Mouse (Mus musculus): ENCODE measurements around the gene Agbl5.

Agbl5 gene

GRCm38 (mm10) chr5:30887858-30888336 is 597 bp upstream of the Agbl5 start:
- DNase-seq (ENCODE audit: low spot score), result peak; percentile 92

GRCm38 (mm10) chr5:30889088-30889754 is 727 bp downstream of the Agbl5 start:
- no peak for DNase-seq (ENCODE audit: low spot score)

GRCm38 (mm10) chr5:30890375-30890774 is 1.9 kb downstream of the Agbl5 start:
- no peak for DNase-seq (ENCODE audit: low spot score)

GRCm38 (mm10) chr5:30901860-30902259 is 13.4 kb downstream of the Agbl5 start:
- DNase-seq (ENCODE audit: low spot score), result no peak

GRCm38 (mm10) chr5:30907413-30908059 is 19.0 kb downstream of the Agbl5 start, which contains the start of gene Ost4:
Gene Ost4, minus strand, starts transcription at chr5:30907788.
- DNase-seq (ENCODE audit: low spot score), result peak; percentile 87

- no peak for DNase-seq (ENCODE audit: low spot score)
Observed at GRCm38 (mm10) chr5:30908426-30909299, 20.2 kb downstream of the Agbl5 start.

- DNase-seq (ENCODE audit: low spot score), result no peak
Observed at GRCm38 (mm10) chr5:30909300-30909659, 20.8 kb downstream of the Agbl5 start.

- DNase-seq (ENCODE audit: low spot score), result no peak
Observed at GRCm38 (mm10) chr5:30909863-30910262, 21.4 kb downstream of the Agbl5 start.

GRCm38 (mm10) chr5:30910481-30910880 is 22.0 kb downstream of the Agbl5 start:
- no peak for DNase-seq (ENCODE audit: low spot score)

- DNase-seq (ENCODE audit: low spot score), result no peak
Observed at GRCm38 (mm10) chr5:30912156-30912555, 23.7 kb downstream of the Agbl5 start.

- DNase-seq (ENCODE audit: low spot score), result no peak
Observed at GRCm38 (mm10) chr5:30913060-30913841, 24.8 kb downstream of the Agbl5 start, which contains the start of gene Emilin1. Gene Emilin1, plus strand, starts transcription at chr5:30913402.

- no peak for DNase-seq (ENCODE audit: low spot score)
Observed at GRCm38 (mm10) chr5:30914101-30914635, 25.7 kb downstream of the Agbl5 start.

- DNase-seq (ENCODE audit: low spot score), result no peak
Observed at GRCm38 (mm10) chr5:30914849-30915248, 26.4 kb downstream of the Agbl5 start.

GRCm38 (mm10) chr5:30915456-30915855 is 27.0 kb downstream of the Agbl5 start:
- no peak for DNase-seq (ENCODE audit: low spot score)

GRCm38 (mm10) chr5:30915974-30916433 is 27.5 kb downstream of the Agbl5 start:
- peak; percentile 89 for DNase-seq (ENCODE audit: low spot score)

- no peak for DNase-seq (ENCODE audit: low spot score)
Observed at GRCm38 (mm10) chr5:30916841-30917240, 28.3 kb downstream of the Agbl5 start.

GRCm38 (mm10) chr5:30917348-30917747 is 28.9 kb downstream of the Agbl5 start:
- DNase-seq (ENCODE audit: low spot score), result no peak

- DNase-seq (ENCODE audit: low spot score), result no peak
Observed at GRCm38 (mm10) chr5:30917891-30918670, 29.6 kb downstream of the Agbl5 start.

GRCm38 (mm10) chr5:30918691-30919090 is 30.2 kb downstream of the Agbl5 start:
- DNase-seq (ENCODE audit: low spot score), result no peak

- DNase-seq (ENCODE audit: low spot score), result no peak
Observed at GRCm38 (mm10) chr5:30919831-30920614, 31.5 kb downstream of the Agbl5 start.

All from layer of hippocampus, adult 9-10 months (tissue).